Mouse (Mus musculus): ENCODE data around the gene Ascc2. TPM values are rescaled to one million over a fixed set of nuclear protein-coding genes. Genes with fewer than 3 reads are reported as not detected.

Gene Ascc2
- total and polyA plus RNA-seq, 2 experiments from 2014 or later: 15.6 to 15.8 TPM

- H3K4me3 ChIP-seq (ENCODE audit: low read depth, low read length): no peak overlapping the region
- H3K36me3 ChIP-seq (ENCODE audit: insufficient read depth, low read length): peaks cover 13% of the 10 kb centered on the region; the same call in 1 of the 2 replicates
- H3K4me1 ChIP-seq (ENCODE audit: insufficient read depth, low read length): no peaks in the 10 kb centered on the region
- TF ChIP-seq CTCF (IDR thresholded peaks at IDR 0.05): no peak
- ATAC-seq (ENCODE audit: low FRiP score) (no peak), DNase-seq (ENCODE audit: low spot score) (no peak)
- no peaks in the 10 kb centered on the region for H3K27me3 ChIP-seq (ENCODE audit: insufficient read depth, low read length)
- WGBS: 79% methylated on average over 3 of the region's 3 CpGs
- H3K9ac ChIP-seq (replicated peaks; ENCODE audit: low read length, poor library complexity, severe bottlenecking): no peak overlapping the region
- H3K27ac ChIP-seq (ENCODE audit: low read depth, low read length): no peak overlapping the region
- H3K9me3 ChIP-seq (ENCODE audit: low read length): no peaks in the 10 kb centered on the region
- no peak overlapping the region for H3K4me2 ChIP-seq (ENCODE audit: low read depth, low read length, poor library complexity, severe bottlenecking)
Measured at GRCm38 (mm10) chr11:4687874-4688273, 50.3 kb downstream of the Ascc2 start.

GRCm38 (mm10) chr11:4688632-4689380, 51.3 kb downstream of the Ascc2 start:
- WGBS: 66% methylated on average over 11 of the region's 11 CpGs
- ATAC-seq (ENCODE audit: low FRiP score) (no peak), DNase-seq (ENCODE audit: low spot score) (no peak)
- H3K27me3 ChIP-seq (ENCODE audit: insufficient read depth, low read length): no peaks in the 10 kb centered on the region
- 0 out of 2 replicates have a peak, but pooled peaks cover 6% of the 10 kb centered on the region for H3K36me3 ChIP-seq (ENCODE audit: insufficient read depth, low read length)
- H3K4me2 ChIP-seq (ENCODE audit: low read depth, low read length, poor library complexity, severe bottlenecking): no peak overlapping the region
- no peaks in the 10 kb centered on the region for H3K9me3 ChIP-seq (ENCODE audit: low read length)
- no peak overlapping the region for H3K27ac ChIP-seq (ENCODE audit: low read depth, low read length)
- H3K4me1 ChIP-seq (ENCODE audit: insufficient read depth, low read length): no peaks in the 10 kb centered on the region
- H3K9ac ChIP-seq (replicated peaks; ENCODE audit: low read length, poor library complexity, severe bottlenecking): no peak overlapping the region
- H3K4me3 ChIP-seq (ENCODE audit: low read depth, low read length): no peak overlapping the region
- no peak for TF ChIP-seq CTCF (IDR thresholded peaks at IDR 0.05)

- DNase-seq (ENCODE audit: low spot score): no peak
- TF ChIP-seq CTCF (IDR thresholded peaks at IDR 0.05): no peak
- H3K9ac ChIP-seq (replicated peaks; ENCODE audit: low read length, poor library complexity, severe bottlenecking): no peak overlapping the region
- no peaks in the 10 kb centered on the region for H3K4me1 ChIP-seq (ENCODE audit: insufficient read depth, low read length)
- WGBS: 84% methylated on average over 7 of the region's 7 CpGs
- ATAC-seq (ENCODE audit: low FRiP score): no peak
- no peak overlapping the region for H3K4me2 ChIP-seq (ENCODE audit: low read depth, low read length, poor library complexity, severe bottlenecking)
- no peak overlapping the region for H3K4me3 ChIP-seq (ENCODE audit: low read depth, low read length)
- no peaks in the 10 kb centered on the region for H3K27me3 ChIP-seq (ENCODE audit: insufficient read depth, low read length)
- H3K27ac ChIP-seq (ENCODE audit: low read depth, low read length): no peak overlapping the region
- no peaks in the 10 kb centered on the region for H3K36me3 ChIP-seq (ENCODE audit: insufficient read depth, low read length)
- H3K9me3 ChIP-seq (ENCODE audit: low read length): no peaks in the 10 kb centered on the region
Measured at GRCm38 (mm10) chr11:4690353-4690752, 52.8 kb downstream of the Ascc2 start.

- no peaks in the 10 kb centered on the region for H3K4me1 ChIP-seq (ENCODE audit: insufficient read depth, low read length)
- ATAC-seq (ENCODE audit: low FRiP score) (no peak), DNase-seq (ENCODE audit: low spot score) (peak; percentile 44)
- no peak for TF ChIP-seq CTCF (IDR thresholded peaks at IDR 0.05)
- no peaks in the 10 kb centered on the region for H3K27me3 ChIP-seq (ENCODE audit: insufficient read depth, low read length)
- no peak overlapping the region for H3K9ac ChIP-seq (replicated peaks; ENCODE audit: low read length, poor library complexity, severe bottlenecking)
- no peaks in the 10 kb centered on the region for H3K36me3 ChIP-seq (ENCODE audit: insufficient read depth, low read length)
- no peak overlapping the region for H3K4me2 ChIP-seq (ENCODE audit: low read depth, low read length, poor library complexity, severe bottlenecking)
- H3K27ac ChIP-seq (ENCODE audit: low read depth, low read length): no peak overlapping the region
- H3K4me3 ChIP-seq (ENCODE audit: low read depth, low read length): no peak overlapping the region
- WGBS: 66% methylated on average over 10 of the region's 10 CpGs
- H3K9me3 ChIP-seq (ENCODE audit: low read length): no peaks in the 10 kb centered on the region
Measured at GRCm38 (mm10) chr11:4691213-4691612, 53.7 kb downstream of the Ascc2 start.

GRCm38 (mm10) chr11:4692162-4692561, 54.6 kb downstream of the Ascc2 start:
- Histone ChIP-seq H3K9me3 (ENCODE audit: low read length) (no peaks in the 10 kb centered on the region), H3K36me3 (ENCODE audit: insufficient read depth, low read length) (no peaks in the 10 kb centered on the region), H3K4me1 (ENCODE audit: insufficient read depth, low read length) (no peaks in the 10 kb centered on the region), H3K27me3 (ENCODE audit: insufficient read depth, low read length) (no peaks in the 10 kb centered on the region), H3K9ac (replicated peaks; ENCODE audit: low read length, poor library complexity, severe bottlenecking) (no peak overlapping the region), H3K4me3 (ENCODE audit: low read depth, low read length) (no peak overlapping the region), H3K27ac (ENCODE audit: low read depth, low read length) (no peak overlapping the region), H3K4me2 (ENCODE audit: low read depth, low read length, poor library complexity, severe bottlenecking) (no peak overlapping the region)
- peak; percentile 15 for DNase-seq (ENCODE audit: low spot score)
- TF ChIP-seq CTCF (IDR thresholded peaks at IDR 0.05): no peak
- no peak for ATAC-seq (ENCODE audit: low FRiP score)
- WGBS: 72% methylated on average over 11 of the region's 11 CpGs

Data from midbrain, postnatal 0 days (tissue).